8 mouse cellular contexts compared by ENCODE assay signal in the genomic region with DNA sequence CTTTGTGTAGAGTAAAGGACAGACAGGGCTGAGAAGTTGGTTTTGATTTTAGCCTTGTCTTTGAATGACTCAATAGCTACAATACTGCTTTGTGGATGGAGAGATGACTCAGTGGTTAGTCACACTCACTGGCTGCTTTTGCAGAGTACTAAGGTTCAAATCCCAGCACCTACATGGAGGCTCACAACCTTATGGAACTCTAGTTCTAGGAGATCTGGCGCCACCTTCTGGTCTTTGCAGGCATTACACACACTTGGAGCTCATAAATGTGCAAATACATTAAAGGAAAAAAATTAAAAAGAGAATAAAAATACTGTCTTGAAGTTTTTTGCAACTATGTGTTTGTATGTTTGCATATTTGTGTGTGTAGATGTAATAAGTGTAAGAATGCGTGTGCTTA. TPM values are rescaled to one million over a fixed set of nuclear protein-coding genes. Genes with fewer than 3 reads are reported as not detected.
A peak's percentile ranks its signal among the peaks of the same experiment; 100 is the strongest.
DNase-seq lines count a peak whose midpoint lies in the region; ATAC-seq and TF ChIP-seq lines count a peak whose summit lies in the region.

No protein-coding gene starts in this region.

- TF ChIP-seq CTCF in lung, postnatal 0 days (IDR thresholded peaks at IDR 0.05): peak; percentile 56
- TF ChIP-seq CTCF in lung, adult 2 months (IDR thresholded peaks at IDR 0.05; ENCODE audit: insufficient read depth, low read length): no peak

- TF ChIP-seq POLR2A in lung, adult 2 months (IDR thresholded peaks at IDR 0.05; ENCODE audit: borderline replicate concordance, extremely low read depth, low read depth, low read length): no peak

- H3K27ac ChIP-seq in lung, postnatal 0 days (ENCODE audit: low read length): no peak overlapping the region

- peak; percentile 38 for DNase-seq in adrenal gland, postnatal 14 days
- DNase-seq in adrenal gland, postnatal 4 days (ENCODE audit: low spot score in 2 of 2): no peak
- no peak for DNase-seq in lung, postnatal 0 days (ENCODE audit: low spot score)
- DNase-seq in lung, adult 2 months: no peak
- peak; percentile 17 for DNase-seq in forelimb bud, embryonic 11.5 days (ENCODE audit: low read depth, low spot score)
- DNase-seq in thymus, adult 18-20 months: peak; percentile 18 to 42
- DNase-seq in layer of hippocampus, adult 9-11 months: no peak
- DNase-seq in cerebellum, adult 18-20 months: no peak

- 65% methylated on average over 2 of the region's 2 CpGs for WGBS in lung, postnatal 0 days
- WGBS in lung, adult 2 months: 75% methylated on average over 2 of the region's 2 CpGs

- H3K9ac ChIP-seq in lung, postnatal 0 days (replicated peaks; ENCODE audit: low read depth): no peak overlapping the region

- no peak overlapping the region for H3K4me3 ChIP-seq in lung, postnatal 0 days (ENCODE audit: low read depth, low read length)
- H3K4me3 ChIP-seq in lung, adult 2 months (replicated peaks; ENCODE audit: extremely low read depth, low read depth, low read length): no peak overlapping the region

- no peaks in the 10 kb centered on the region for H3K9me3 ChIP-seq in lung, postnatal 0 days (ENCODE audit: low read length)

- H3K27me3 ChIP-seq in lung, postnatal 0 days (replicated peaks; ENCODE audit: insufficient read depth, low read length): no peaks in the 10 kb centered on the region

- 0 out of 2 replicates have a peak, but pooled peaks cover 9% of the 10 kb centered on the region for H3K36me3 ChIP-seq in lung, postnatal 0 days (ENCODE audit: insufficient read depth, low read length)

- H3K4me2 ChIP-seq in lung, postnatal 0 days (replicated peaks; ENCODE audit: low read depth, low read length): no peak overlapping the region

- ATAC-seq in lung, postnatal 0 days: no peak

- TF ChIP-seq EP300 in lung, postnatal 0 days (IDR thresholded peaks at IDR 0.05): no peak

- no peaks in the 10 kb centered on the region for H3K4me1 ChIP-seq in lung, postnatal 0 days (ENCODE audit: insufficient read depth, low read depth, low read length)
- H3K4me1 ChIP-seq in lung, adult 2 months (ENCODE audit: control insufficient read depth, insufficient read depth, low read length): no peaks in the 10 kb centered on the region

RNA-seq across cellular contexts. Expression of a gene that starts 39.9 kb away (rescaled TPM):
- 1.3 and 18.0 TPM in 2 replicates for total RNA-seq in adrenal gland, postnatal 14 days (2021)
- total RNA-seq in adrenal gland, postnatal 4 days (2021): 10 to 100 TPM in 1 of 2 experiments, under 1 TPM in 1; 0.78 to 11.8 TPM
- polyA plus RNA-seq in lung, postnatal 0 days (2015; fragmentation: Nextera tagmentation; extraction: Ambion mirVana): 0.07 and 0.12 TPM in 2 replicates
- 0.05 and 0.22 TPM in 2 replicates for polyA plus RNA-seq in lung, adult 2 months (2012; rRNA removed)

RNA-seq across cellular contexts. Expression of a gene that starts 41.4 kb away (rescaled TPM):
- 66.1 and 67.0 TPM in 2 replicates for total RNA-seq in adrenal gland, postnatal 14 days (2021)
- total RNA-seq in adrenal gland, postnatal 4 days (2021): 10 to 100 TPM; 68.9 to 70.3 TPM
- 42.2 and 45.1 TPM in 2 replicates for polyA plus RNA-seq in lung, postnatal 0 days (2015; fragmentation: Nextera tagmentation; extraction: Ambion mirVana)
- 7.8 and 12.4 TPM in 2 replicates for polyA plus RNA-seq in lung, adult 2 months (2012; rRNA removed)

Comparison
In these comparisons a context has a peak if more than half of its experiments do, and no peak if none do; other contexts are left out.
1. DNase-seq: peak in adrenal gland, postnatal 14 days (single experiment), forelimb bud, embryonic 11.5 days (single experiment) and thymus, adult 18-20 months (2 of 2); none in adrenal gland, postnatal 4 days (0 of 2), lung, postnatal 0 days (single experiment), lung, adult 2 months (single experiment), layer of hippocampus, adult 9-11 months (single experiment) and cerebellum, adult 18-20 months (0 of 2).